Mouse (Mus musculus): ENCODE data around the gene Zfp329.

GRCm38 (mm10) chr7:12774111-12774510 lies 44.5 kb downstream of the Zfp329 start:
- no peak for TF ChIP-seq TAL1 (IDR thresholded peaks at IDR 0.05; ENCODE audit: low read length)
- TF ChIP-seq GATA1 (IDR thresholded peaks at IDR 0.05; ENCODE audit: low read length), result no peak
